Comparison of ENCODE assay signal across 13 mouse cellular contexts in genomic region chr9:58373912-58374431, GRCm38 (mm10). TPM values are rescaled to one million over a fixed set of nuclear protein-coding genes. Genes with fewer than 3 reads are reported as not detected.
DNase-seq lines count a peak whose midpoint lies in the region; ATAC-seq and TF ChIP-seq lines count a peak whose summit lies in the region.
"Had no signal": no experiment of that assay in that cellular context is flagged by ENCODE, and none has a peak within 500 bp of the region (broad histone marks: within the 10 kb centered on the region; RNA-seq: fewer than 3 reads in every experiment).

No protein-coding gene starts in this region.

- no peaks in the 10 kb centered on the region for H3K36me3 ChIP-seq in midbrain, embryonic 14.5 days (ENCODE audit: control insufficient read depth, insufficient read depth, low read length)
- no peaks in the 10 kb centered on the region for H3K36me3 ChIP-seq in midbrain, embryonic 13.5 days
- no peaks in the 10 kb centered on the region for H3K36me3 ChIP-seq in kidney, embryonic 16.5 days (ENCODE audit: insufficient read depth, low read length)
- H3K36me3 ChIP-seq: embryonic facial prominence, embryonic 12.5 days; liver, embryonic 12.5 days; neural tube, embryonic 12.5 days had no signal

- H3K4me1 ChIP-seq in midbrain, embryonic 14.5 days (ENCODE audit: control insufficient read depth, insufficient read depth, low read length) = 0 out of 2 replicates have a peak, but pooled peaks cover 3% of the 10 kb centered on the region
- H3K4me1 ChIP-seq in midbrain, embryonic 13.5 days (replicated peaks) = peaks cover 19% of the 10 kb centered on the region
- no peaks in the 10 kb centered on the region; the same call in 1 of the 2 replicates for H3K4me1 ChIP-seq in kidney, embryonic 16.5 days (ENCODE audit: insufficient read depth, low read length)

- peak; percentile 24 for DNase-seq in midbrain, embryonic 14.5 days
- peak; percentile 36 to 72 for DNase-seq in frontal cortex, adult 2 months (ENCODE audit: extremely low spot score in 1 of 2, low spot score in 1 of 2)
- DNase-seq in left cerebral cortex, adult 2 months (ENCODE audit: extremely low spot score in 1 of 2, low spot score in 2 of 2) = peak; percentile 51 to 57
- DNase-seq in telencephalon, adult 2 months (ENCODE audit: low read depth, low spot score) = peak; percentile 74
- DNase-seq in embryo, embryonic 10 days (ENCODE audit: low spot score) = no peak
- DNase-seq: adrenal gland, adult 2 months; heart, adult 2 months; kidney, adult 18-20 months had no signal

- no peak for ATAC-seq in midbrain, embryonic 14.5 days (ENCODE audit: low FRiP score, low TSS enrichment)
- no peak for ATAC-seq in midbrain, embryonic 13.5 days
- no peak for ATAC-seq in kidney, embryonic 16.5 days (ENCODE audit: low FRiP score, low TSS enrichment)
- ATAC-seq: liver, embryonic 12.5 days had no signal

- H3K4me2 ChIP-seq in midbrain, embryonic 14.5 days (ENCODE audit: low read length) = no peak overlapping the region
- no peak overlapping the region for H3K4me2 ChIP-seq in midbrain, embryonic 13.5 days (replicated peaks)
- no peak overlapping the region for H3K4me2 ChIP-seq in kidney, embryonic 16.5 days (replicated peaks; ENCODE audit: low read depth, low read length)
- H3K4me2 ChIP-seq: embryonic facial prominence, embryonic 12.5 days; liver, embryonic 12.5 days; neural tube, embryonic 12.5 days had no signal

- TF ChIP-seq CTCF in left cerebral cortex, adult 2 months (IDR thresholded peaks at IDR 0.05) = no peak; the same call in 1 of the 2 replicates

- no peak overlapping the region for H3K27ac ChIP-seq in midbrain, embryonic 14.5 days (replicated peaks; ENCODE audit: low read depth, low read length)
- no peak overlapping the region for H3K27ac ChIP-seq in midbrain, embryonic 13.5 days
- no peak overlapping the region for H3K27ac ChIP-seq in left cerebral cortex, adult 2 months
- H3K27ac ChIP-seq in kidney, embryonic 16.5 days (ENCODE audit: low read length) = no peak overlapping the region
- H3K27ac ChIP-seq: embryonic facial prominence, embryonic 12.5 days; heart, adult 2 months; liver, embryonic 12.5 days; neural tube, embryonic 12.5 days had no signal

- H3K4me3 ChIP-seq in midbrain, embryonic 14.5 days (replicated peaks; ENCODE audit: low read depth, low read length) = no peak overlapping the region
- H3K4me3 ChIP-seq in midbrain, embryonic 13.5 days (replicated peaks) = no peak overlapping the region
- no peak overlapping the region for H3K4me3 ChIP-seq in left cerebral cortex, adult 2 months
- no peak overlapping the region for H3K4me3 ChIP-seq in kidney, embryonic 16.5 days (ENCODE audit: low read length)
- H3K4me3 ChIP-seq: embryonic facial prominence, embryonic 12.5 days; heart, adult 2 months; liver, embryonic 12.5 days; neural tube, embryonic 12.5 days had no signal

- intact Hi-C loops in left cerebral cortex, adult 2 months (cut with DNase I) = loop anchor here (2.0 to 5.0 kb wide), 2 partner anchors 65 to 113 kb away; partner anchors contain the start of gene Insyn1

- no peaks in the 10 kb centered on the region for H3K9me3 ChIP-seq in midbrain, embryonic 14.5 days (ENCODE audit: control insufficient read depth, low read length)
- no peaks in the 10 kb centered on the region for H3K9me3 ChIP-seq in midbrain, embryonic 13.5 days
- H3K9me3 ChIP-seq in kidney, embryonic 16.5 days (ENCODE audit: low read length) = no peaks in the 10 kb centered on the region
- H3K9me3 ChIP-seq: embryonic facial prominence, embryonic 12.5 days; liver, embryonic 12.5 days; neural tube, embryonic 12.5 days had no signal

- WGBS in midbrain, embryonic 14.5 days = 57% methylated on average over 12 of the region's 12 CpGs
- WGBS in midbrain, embryonic 13.5 days = 65% methylated on average over 12 of the region's 12 CpGs
- 71% methylated on average over 12 of the region's 12 CpGs for WGBS in kidney, embryonic 16.5 days

- no peaks in the 10 kb centered on the region for H3K27me3 ChIP-seq in midbrain, embryonic 14.5 days (ENCODE audit: control insufficient read depth, insufficient read depth, low read length)
- no peaks in the 10 kb centered on the region for H3K27me3 ChIP-seq in midbrain, embryonic 13.5 days
- H3K27me3 ChIP-seq in kidney, embryonic 16.5 days (ENCODE audit: insufficient read depth, low read length) = no peaks in the 10 kb centered on the region
- H3K27me3 ChIP-seq: embryonic facial prominence, embryonic 12.5 days; liver, embryonic 12.5 days; neural tube, embryonic 12.5 days had no signal

- H3K9ac ChIP-seq in midbrain, embryonic 14.5 days (replicated peaks; ENCODE audit: low read length) = no peak overlapping the region
- H3K9ac ChIP-seq in midbrain, embryonic 13.5 days (replicated peaks) = no peak overlapping the region
- no peak overlapping the region for H3K9ac ChIP-seq in kidney, embryonic 16.5 days (replicated peaks; ENCODE audit: low read length)
- H3K9ac ChIP-seq: embryonic facial prominence, embryonic 12.5 days; liver, embryonic 12.5 days; neural tube, embryonic 12.5 days had no signal

RNA-seq across cellular contexts. Expression of gene Tbc1d21, which starts 3.7 kb away (rescaled TPM):
- not detected in 2 replicates for polyA plus RNA-seq in midbrain, embryonic 14.5 days (2014; fragmentation: Nextera tagmentation; extraction: Ambion mirVana)
- polyA plus RNA-seq in midbrain, embryonic 13.5 days (2015; fragmentation: Nextera tagmentation; extraction: Ambion mirVana) = not detected in 2 replicates
- not detected in 2 replicates for polyA plus RNA-seq in frontal cortex, adult 2 months (2012; rRNA removed)
- not detected for total RNA-seq in left cerebral cortex, adult 2 months (2021)
- not detected in 2 replicates for polyA plus RNA-seq in kidney, embryonic 16.5 days (2015; fragmentation: Nextera tagmentation; extraction: Ambion mirVana)
- total RNA-seq: adrenal gland, adult 2 months; heart, adult 2 months had no signal
- polyA plus RNA-seq: adrenal gland, adult 2 months; embryonic facial prominence, embryonic 12.5 days; heart, adult 2 months; liver, embryonic 12.5 days; neural tube, embryonic 12.5 days had no signal
